Mouse (Mus musculus) kidney, postnatal 4 days (tissue): ENCODE results near the gene Usp34.
"Not testable (repeated sequence)": the region's sequence is repeated elsewhere in the genome, so short reads cannot be mapped to it uniquely, and the experiment has no call there.

Experiments used
- DNase-seq, 2 experiments: peaks; one replicate each; pipeline ENCODE4 v3.0.0; 2021; ENCODE audit warnings: mixed read lengths in 2 of 2

The Usp34 gene

GRCm38 (mm10) chr11:23306764-23307565 is at the start of gene Usp34:
Usp34 (plus strand) TSS chr11:23306895.
- DNase-seq = peak; percentile 84 to 90

DNA sequence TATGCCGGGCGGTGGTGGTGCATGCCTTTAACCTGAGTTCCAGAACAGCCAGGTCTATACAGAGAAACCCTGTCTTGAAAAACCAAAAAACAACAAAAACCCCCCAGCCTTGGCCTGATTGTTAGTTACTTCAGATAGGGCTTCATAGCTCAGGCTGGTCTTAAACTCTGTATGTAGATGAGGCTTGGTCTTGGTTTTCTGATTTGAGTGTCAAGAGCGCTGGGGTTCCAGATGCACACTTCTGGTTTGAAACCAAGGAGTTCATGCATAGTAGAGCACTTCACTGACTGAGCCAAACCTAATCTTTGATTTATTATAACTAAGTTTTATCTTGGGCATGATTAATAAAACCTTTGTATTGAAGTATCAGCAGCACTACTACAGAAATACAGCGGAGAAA is 47.6 kb upstream of the Usp34 start:
- DNase-seq = no peak

DNA sequence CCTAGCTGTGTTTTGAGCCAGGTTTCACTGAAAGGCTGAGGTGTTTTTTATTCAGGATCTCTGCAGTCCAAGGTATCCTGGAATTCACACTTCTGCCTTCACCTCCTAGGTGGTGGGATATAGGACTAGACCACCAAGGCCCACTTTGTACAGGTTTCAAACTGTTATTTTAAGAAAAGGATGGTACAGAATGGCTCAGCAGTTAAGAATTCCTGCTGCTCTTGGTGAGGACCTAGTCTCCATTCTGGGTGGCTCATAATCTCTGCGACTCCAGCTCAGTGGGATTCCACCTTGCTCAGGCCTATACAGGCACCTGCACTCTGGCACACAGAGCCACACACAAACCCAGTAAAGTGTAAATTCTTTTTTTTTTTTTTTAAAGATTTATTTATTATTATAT is 47.2 kb upstream of the Usp34 start:
- DNase-seq = no peak

- DNase-seq = no peak
Measured at GRCm38 (mm10) chr11:23260186-23260585, 46.5 kb upstream of the Usp34 start.

DNA sequence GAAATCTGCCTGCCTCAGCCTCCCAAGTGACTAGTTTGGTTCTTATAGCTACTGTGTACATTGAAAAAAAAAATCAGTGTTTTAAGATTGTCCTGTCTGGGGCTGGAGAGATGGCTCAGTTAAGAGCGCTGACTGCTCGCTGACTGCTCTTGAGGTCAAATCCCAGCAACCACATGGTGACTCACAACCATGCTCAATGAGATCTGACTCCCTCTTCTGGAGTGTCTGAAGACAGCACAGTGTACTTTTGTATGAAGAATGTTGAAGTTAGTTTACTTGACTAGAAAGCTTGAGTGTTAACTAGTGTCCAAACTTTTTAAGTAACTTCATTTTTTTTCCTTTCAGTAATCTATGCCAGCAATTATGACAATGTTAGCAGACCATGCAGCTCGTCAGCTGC is 45.2 kb upstream of the Usp34 start:
- peak in 1 of 2 experiments; percentile 8 for DNase-seq

GRCm38 (mm10) chr11:23264949-23265348 is 41.7 kb upstream of the Usp34 start:
- DNase-seq = no peak

DNA sequence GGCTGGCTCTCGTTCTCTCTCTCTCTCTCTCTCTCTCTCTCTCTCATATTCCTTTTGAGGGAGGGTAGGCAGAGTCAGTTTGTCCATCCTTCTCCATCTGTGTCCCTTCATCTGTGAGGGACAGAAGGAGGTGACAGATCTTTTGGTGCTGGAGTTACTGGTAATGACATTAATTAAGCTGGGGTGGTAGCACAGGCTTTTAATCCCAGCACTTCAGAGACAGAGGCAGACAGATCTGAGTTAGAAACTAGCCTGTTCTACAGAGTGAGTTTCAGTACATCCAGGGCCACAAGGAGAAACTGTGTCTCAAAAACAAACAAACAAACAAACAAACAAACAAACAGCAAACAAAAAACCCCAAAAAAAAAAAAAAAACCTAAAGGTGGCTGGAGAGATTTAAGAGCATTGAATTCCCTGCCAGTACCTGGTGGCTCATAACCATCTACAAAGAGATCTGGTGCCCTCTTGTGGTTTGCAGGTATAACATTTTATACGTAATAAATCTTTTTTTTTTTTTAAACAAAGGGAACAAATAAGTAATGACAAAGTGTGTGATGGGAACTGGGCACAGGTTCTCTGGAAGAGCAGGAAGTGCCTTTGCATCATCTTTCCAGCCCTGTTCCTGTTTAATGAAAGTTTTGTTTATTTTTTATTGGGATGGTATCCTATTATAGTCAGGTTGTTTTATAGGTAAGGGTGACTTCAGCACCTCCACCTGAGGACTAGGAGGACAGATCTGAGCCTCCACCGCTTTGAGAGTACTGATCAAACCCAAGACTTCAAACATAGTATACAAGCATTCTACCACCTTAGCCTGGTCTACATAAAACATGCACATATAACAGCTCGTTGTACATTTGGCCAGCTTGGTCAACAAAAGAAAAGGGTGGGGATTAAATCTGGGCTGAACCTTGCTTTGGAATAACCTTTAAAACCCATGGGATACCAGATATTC is 34.6 kb upstream of the Usp34 start:
- DNase-seq = peak; percentile 5 to 26

GRCm38 (mm10) chr11:23275780-23276179 is 30.9 kb upstream of the Usp34 start:
- DNase-seq = no peak

DNA sequence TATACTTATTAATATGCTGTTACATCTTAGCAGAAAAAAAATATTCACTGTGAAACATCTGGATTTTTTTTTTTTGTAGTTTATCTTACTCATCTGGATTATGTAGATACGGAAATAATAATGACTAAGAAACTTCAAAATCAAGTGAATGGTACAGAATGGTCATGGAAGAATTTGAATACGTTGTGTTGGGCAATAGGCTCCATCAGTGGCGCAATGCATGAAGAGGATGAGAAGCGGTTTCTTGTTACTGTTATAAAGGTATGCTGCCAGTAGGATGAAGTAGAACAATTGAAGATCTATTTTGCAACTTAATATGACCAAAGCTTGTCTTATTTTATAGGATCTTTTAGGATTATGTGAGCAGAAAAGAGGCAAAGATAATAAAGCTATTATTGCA is 22.2 kb upstream of the Usp34 start:
- DNase-seq = no peak

DNA sequence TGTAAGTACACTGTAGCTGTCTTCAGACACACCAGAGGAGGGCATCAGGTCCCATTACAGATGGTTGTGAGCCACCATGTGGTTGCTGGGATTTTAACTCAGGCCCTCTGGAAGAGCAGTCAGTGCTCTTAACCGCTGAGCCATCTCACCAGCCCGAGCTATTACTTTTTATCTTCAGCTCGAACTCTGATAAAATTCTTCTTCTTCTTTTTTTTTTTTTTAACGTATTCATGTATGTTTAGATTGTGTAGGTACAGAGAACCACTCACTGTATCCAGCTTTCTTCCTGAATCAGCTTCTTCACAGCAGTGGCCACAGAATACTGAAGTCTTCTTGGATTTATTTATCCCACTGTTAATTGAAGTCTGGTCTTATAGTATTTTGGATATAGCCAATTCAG is 17.8 kb upstream of the Usp34 start:
- not testable (repeated sequence) for DNase-seq

DNA sequence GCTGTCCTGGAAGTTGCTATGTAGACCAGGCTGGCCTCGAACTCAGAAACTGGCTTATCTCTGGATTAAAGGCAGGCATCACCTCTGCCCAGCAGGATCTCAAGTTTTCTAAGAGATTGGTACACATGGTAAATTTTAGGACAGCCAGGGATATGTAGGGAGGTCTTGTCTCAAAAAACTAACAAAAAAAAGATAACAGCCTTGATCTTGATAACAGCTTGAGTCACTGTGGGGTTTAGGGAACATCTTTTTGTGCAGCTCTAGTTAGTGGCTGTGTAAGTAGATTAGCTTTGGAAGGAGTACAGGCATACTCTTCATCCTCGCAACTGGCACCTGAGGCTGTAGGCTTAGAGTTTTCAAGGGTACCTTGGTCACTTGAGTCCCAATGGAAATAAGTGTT is 9.3 kb upstream of the Usp34 start:
- no peak for DNase-seq

- no peak for DNase-seq
Measured at GRCm38 (mm10) chr11:23298301-23298700, 8.4 kb upstream of the Usp34 start.

DNA sequence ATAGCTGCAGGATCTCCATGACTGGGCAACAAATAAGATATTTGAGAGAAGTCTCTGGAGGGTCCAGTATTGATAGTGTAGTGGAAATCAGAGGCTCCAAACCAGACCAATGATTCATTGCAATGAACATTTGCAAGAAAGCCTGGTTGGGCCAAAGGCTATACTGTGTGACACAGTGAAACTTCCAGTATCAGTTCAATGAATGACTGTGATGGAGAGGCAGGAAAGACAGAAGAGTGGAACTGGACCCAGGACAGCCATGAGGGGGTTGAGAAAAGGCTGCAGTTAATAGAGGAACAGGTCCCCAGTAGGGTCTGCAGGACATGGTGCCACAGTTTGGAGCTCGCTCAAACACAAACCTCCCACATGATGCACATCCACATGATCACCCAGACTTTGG is 6.8 kb upstream of the Usp34 start:
- DNase-seq = no peak

- no peak for DNase-seq
Measured at GRCm38 (mm10) chr11:23303126-23303525, 3.6 kb upstream of the Usp34 start.

- not testable (repeated sequence) for DNase-seq
Measured at GRCm38 (mm10) chr11:23305101-23305672, 1.5 kb upstream of the Usp34 start.

GRCm38 (mm10) chr11:23305673-23306608 is 754 bp upstream of the Usp34 start:
- peak; percentile 97 to 98 for DNase-seq

DNA sequence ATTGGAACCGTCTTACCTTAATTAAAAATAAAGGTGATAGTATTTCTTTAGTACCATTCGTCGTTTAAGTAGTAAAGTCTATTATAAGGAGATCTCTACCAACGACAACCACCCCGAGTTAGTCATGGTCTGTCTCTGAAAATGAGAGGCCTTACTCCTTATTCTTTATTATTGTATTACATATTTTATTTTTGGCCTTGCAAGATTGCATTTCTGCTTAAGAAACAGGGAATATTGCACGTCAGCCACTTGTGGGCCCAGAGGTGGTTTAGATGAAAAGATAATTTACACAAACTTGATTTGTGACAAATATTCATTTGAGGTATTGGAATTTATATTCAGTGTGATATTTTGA is 848 bp downstream of the Usp34 start:
- DNase-seq = no peak

DNA sequence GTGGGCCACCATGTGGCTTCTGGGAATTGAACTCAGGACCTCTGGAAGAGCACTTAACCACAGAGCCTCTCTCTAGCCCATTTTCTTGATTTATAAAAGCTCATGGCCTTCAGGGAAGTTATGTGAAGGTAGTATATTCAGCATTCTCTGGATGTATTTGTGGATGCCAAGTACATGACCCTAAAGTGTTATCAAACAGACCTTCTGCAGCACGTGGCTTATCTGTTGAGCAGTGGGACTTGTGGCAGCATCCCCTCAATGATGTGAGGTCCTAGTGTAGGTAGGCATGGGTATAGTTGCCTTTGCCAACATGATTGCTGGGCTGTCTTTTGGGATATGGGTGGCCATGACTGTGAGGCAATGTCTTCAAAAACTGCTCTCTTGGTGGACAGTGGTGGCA is 6.8 kb downstream of the Usp34 start:
- DNase-seq = no peak

GRCm38 (mm10) chr11:23329413-23329812 is 22.7 kb downstream of the Usp34 start:
- no peak for DNase-seq

- DNase-seq = no peak
Measured at GRCm38 (mm10) chr11:23332136-23332535, 25.4 kb downstream of the Usp34 start.

GRCm38 (mm10) chr11:23335160-23335559 is 28.5 kb downstream of the Usp34 start:
- no peak for DNase-seq

GRCm38 (mm10) chr11:23357226-23357625 is 50.5 kb downstream of the Usp34 start:
- DNase-seq = not testable (repeated sequence)
